Mouse (Mus musculus) intestine, embryonic 14.5 days (tissue): Measurements from ENCODE around the gene Tarsl2. TPM values are rescaled to one million over a fixed set of nuclear protein-coding genes. Genes with fewer than 3 reads are reported as not detected.

Source experiments
- ATAC-seq: fragments of 200-750 bp; cut with Nextera tagmentation; replicated peaks from 2 replicates; pipeline ENCODE4 v1.8.0; 2017; ENCODE audit warnings: low read depth, moderate number of reproducible peaks, moderate TSS enrichment, moderate library complexity; ENCODE audit not compliant: low FRiP score, low TSS enrichment
- DNase-seq: peaks from one replicate; pipeline ENCODE4 v3.0.0-alpha.2; 2018; ENCODE audit warnings: low spot score
- H3K27ac ChIP-seq: fragments of 300-500 bp; sonication (generic); 2 replicates; pipeline ENCODE4 v1.5.1; 2014; ENCODE audit warnings: low read depth, mild to moderate bottlenecking, control low read depth
- H3K27me3 ChIP-seq: fragments of 300-500 bp; sonication (generic); replicated peaks from 2 replicates; pipeline ENCODE4 v1.6.1; 2014; ENCODE audit warnings: low read length, control low read depth; ENCODE audit not compliant: control insufficient read depth, insufficient read depth
- H3K36me3 ChIP-seq: fragments of 300-500 bp; sonication (generic); 2 replicates; pipeline ENCODE4 v1.6.1; 2014; ENCODE audit warnings: low read length, control low read depth; ENCODE audit not compliant: control insufficient read depth, insufficient read depth
- H3K4me1 ChIP-seq: fragments of 300-500 bp; sonication (generic); replicated peaks from 2 replicates; pipeline ENCODE4 v1.6.1; 2014; ENCODE audit warnings: low read length, control low read depth, mixed read lengths; ENCODE audit not compliant: control insufficient read depth, insufficient read depth
- H3K4me2 ChIP-seq: fragments of 300-500 bp; sonication (generic); 2 replicates; pipeline ENCODE4 v1.6.1; 2014; ENCODE audit warnings: low read length
- H3K4me3 ChIP-seq: fragments of 300-500 bp; sonication (generic); 2 replicates; pipeline ENCODE4 v1.5.1; 2014; ENCODE audit warnings: low read depth, low read length, control low read depth, mixed read lengths
- H3K9ac ChIP-seq: fragments of 300-500 bp; sonication (generic); 2 replicates; pipeline ENCODE4 v1.6.1; 2014; ENCODE audit warnings: mild to moderate bottlenecking, low read length
- H3K9me3 ChIP-seq: fragments of 300-500 bp; sonication (generic); 2 replicates; pipeline ENCODE4 v1.6.1; 2016; ENCODE audit warnings: low read length, control low read depth; ENCODE audit not compliant: control insufficient read depth
- WGBS: fragments of 180-500 bp; shearing (Covaris S2); extraction: QIAGEN DNeasy Blood & Tissue Kit; methylation state at CpG from one replicate; pipeline ENCODE4 v1.1.7; 2014; 5-methylcytosine and 5-hydroxymethylcytosine counted together
- polyA plus RNA-seq: library from polyadenylated mRNA; unstranded; fragments of >200 nt; fragmentation: Nextera tagmentation; extraction: Ambion mirVana; gene quantifications from 2 replicates; pipeline ENCODE4 v1.2.1, GENCODE M21; 2014

Gene Tarsl2
- polyA plus RNA-seq, 1 experiment from 2014 or later = 8.5 TPM

- Histone ChIP-seq H3K4me1 (no peaks in the 10 kb centered on the region), H3K4me3 (no peak overlapping the region), H3K27ac (no peak overlapping the region), H3K4me2 (no peak overlapping the region), H3K9ac (no peak overlapping the region), H3K36me3 (no peaks in the 10 kb centered on the region), H3K27me3 (no peaks in the 10 kb centered on the region), H3K9me3 (no peaks in the 10 kb centered on the region)
- ATAC-seq (no peak), DNase-seq (no peak)
- WGBS = 87% methylated on average over 3 of the region's 3 CpGs
Observed at GRCm38 (mm10) chr7:65623330-65623729, 21.4 kb upstream of the Tarsl2 start.

DNA sequence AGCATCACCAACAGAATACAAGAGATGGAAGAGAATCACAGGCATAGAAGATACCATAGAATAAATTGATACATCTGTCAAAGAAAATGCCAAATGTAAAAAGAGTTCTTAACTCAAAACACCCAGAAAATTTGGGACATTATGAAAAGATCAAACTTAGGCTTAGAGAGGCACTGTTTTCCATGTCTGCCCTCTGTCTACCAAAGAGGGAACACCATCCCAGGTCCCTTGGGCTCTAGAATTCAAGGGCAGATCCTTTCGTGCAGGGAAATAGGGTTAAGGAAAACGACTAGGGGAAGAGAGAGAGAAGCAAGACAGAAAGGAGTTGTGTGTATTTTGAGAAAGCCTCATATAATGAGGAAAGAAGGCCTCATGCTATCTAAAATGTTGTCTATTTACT lies 19.2 kb upstream of the Tarsl2 start:
- Histone ChIP-seq H3K4me1 (no peaks in the 10 kb centered on the region), H3K9ac (no peak overlapping the region), H3K27me3 (no peaks in the 10 kb centered on the region), H3K9me3 (no peaks in the 10 kb centered on the region), H3K27ac (no peak overlapping the region), H3K36me3 (no peaks in the 10 kb centered on the region), H3K4me3 (no peak overlapping the region), H3K4me2 (no peak overlapping the region)
- no peak for DNase-seq
- 38% methylated on average over 2 of the region's 2 CpGs for WGBS
- ATAC-seq = no peak

- ATAC-seq = no peak
- no peak overlapping the region for H3K9ac ChIP-seq
- WGBS = 93% methylated on average over 1 of the region's 1 CpGs
- H3K4me2 ChIP-seq = no peak overlapping the region
- no peaks in the 10 kb centered on the region for H3K9me3 ChIP-seq
- no peaks in the 10 kb centered on the region for H3K4me1 ChIP-seq
- no peak for DNase-seq
- H3K36me3 ChIP-seq = no peaks in the 10 kb centered on the region
- no peaks in the 10 kb centered on the region for H3K27me3 ChIP-seq
- H3K27ac ChIP-seq = no peak overlapping the region
- no peak overlapping the region for H3K4me3 ChIP-seq
Observed at GRCm38 (mm10) chr7:65629846-65630245, 14.9 kb upstream of the Tarsl2 start.

GRCm38 (mm10) chr7:65630661-65631060 lies 14.0 kb upstream of the Tarsl2 start:
- H3K9ac ChIP-seq = no peak overlapping the region
- H3K27ac ChIP-seq = no peak overlapping the region
- no peaks in the 10 kb centered on the region for H3K4me1 ChIP-seq
- WGBS = 64% methylated on average over 5 of the region's 5 CpGs
- H3K9me3 ChIP-seq = no peaks in the 10 kb centered on the region
- no peak overlapping the region for H3K4me3 ChIP-seq
- H3K36me3 ChIP-seq = no peaks in the 10 kb centered on the region
- no peak for DNase-seq
- H3K27me3 ChIP-seq = no peaks in the 10 kb centered on the region
- H3K4me2 ChIP-seq = no peak overlapping the region
- ATAC-seq = no peak

DNA sequence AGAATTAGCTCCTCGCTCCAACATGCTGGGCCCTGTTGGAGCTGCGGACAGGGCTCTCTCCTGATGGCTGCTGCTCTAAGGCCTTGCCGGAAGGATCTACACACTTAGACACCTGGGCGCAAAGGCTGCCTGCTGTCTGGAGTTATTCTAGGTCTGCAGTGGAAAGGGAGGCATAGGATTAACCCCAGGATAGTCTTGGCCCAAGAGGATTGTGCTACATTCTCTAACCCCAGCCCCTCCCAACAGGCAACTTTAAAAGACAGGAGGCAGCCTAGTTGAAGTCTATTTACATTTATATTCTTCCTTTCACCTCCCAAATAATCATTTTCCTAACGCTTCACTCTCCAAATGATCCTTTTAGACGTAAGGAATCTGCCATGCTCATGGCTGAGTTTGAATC lies 8.9 kb upstream of the Tarsl2 start:
- whole genome bisulfite sequencing = 81% methylated on average over 6 of the region's 6 CpGs
- H3K27me3 ChIP-seq = no peaks in the 10 kb centered on the region
- H3K9ac ChIP-seq = no peak overlapping the region
- H3K9me3 ChIP-seq = no peaks in the 10 kb centered on the region
- ATAC-seq (no peak), DNase-seq (no peak)
- no peak overlapping the region for H3K27ac ChIP-seq
- no peaks in the 10 kb centered on the region for H3K36me3 ChIP-seq
- no peak overlapping the region for H3K4me3 ChIP-seq
- no peak overlapping the region for H3K4me2 ChIP-seq
- no peaks in the 10 kb centered on the region for H3K4me1 ChIP-seq

GRCm38 (mm10) chr7:65636356-65636880 lies 8.3 kb upstream of the Tarsl2 start:
- H3K36me3 ChIP-seq = no peaks in the 10 kb centered on the region
- H3K4me3 ChIP-seq = no peak overlapping the region
- WGBS = 72% methylated on average over 7 of the region's 7 CpGs
- H3K9ac ChIP-seq = no peak overlapping the region
- no peaks in the 10 kb centered on the region for H3K4me1 ChIP-seq
- H3K9me3 ChIP-seq = no peaks in the 10 kb centered on the region
- no peak overlapping the region for H3K4me2 ChIP-seq
- ATAC-seq (no peak), DNase-seq (no peak)
- no peaks in the 10 kb centered on the region for H3K27me3 ChIP-seq
- H3K27ac ChIP-seq = no peak overlapping the region

- Histone ChIP-seq H3K27me3 (peaks cover 8% of the 10 kb centered on the region; the same call in 1 of the 2 replicates), H3K9ac (no peak overlapping the region), H3K36me3 (no peaks in the 10 kb centered on the region), H3K4me3 (no peak overlapping the region), H3K27ac (no peak overlapping the region), H3K9me3 (no peaks in the 10 kb centered on the region), H3K4me1 (no peaks in the 10 kb centered on the region), H3K4me2 (no peak overlapping the region)
- 68% methylated on average over 7 of the region's 7 CpGs for WGBS
- DNase-seq (no peak), ATAC-seq (no peak)
Observed at GRCm38 (mm10) chr7:65638170-65638770, 6.4 kb upstream of the Tarsl2 start.

GRCm38 (mm10) chr7:65639821-65640382 lies 4.8 kb upstream of the Tarsl2 start:
- Histone ChIP-seq H3K9ac (no peak overlapping the region), H3K4me2 (no peak overlapping the region), H3K4me1 (no peaks in the 10 kb centered on the region), H3K27ac (no peak overlapping the region), H3K9me3 (no peaks in the 10 kb centered on the region), H3K4me3 (no peak overlapping the region), H3K36me3 (no peaks in the 10 kb centered on the region), H3K27me3 (peaks cover 10% of the 10 kb centered on the region; the same call in 1 of the 2 replicates)
- ATAC-seq (no peak), DNase-seq (no peak)
- WGBS = 78% methylated on average over 6 of the region's 6 CpGs

- no peak overlapping the region for H3K27ac ChIP-seq
- WGBS = 77% methylated on average over 6 of the region's 6 CpGs
- no peak overlapping the region for H3K4me3 ChIP-seq
- H3K4me2 ChIP-seq = no peak overlapping the region
- no peaks in the 10 kb centered on the region for H3K9me3 ChIP-seq
- DNase-seq (peak; percentile 21), ATAC-seq (no peak)
- no peaks in the 10 kb centered on the region for H3K4me1 ChIP-seq
- H3K27me3 ChIP-seq = peaks cover 10% of the 10 kb centered on the region; the same call in 1 of the 2 replicates
- H3K36me3 ChIP-seq = no peaks in the 10 kb centered on the region
- no peak overlapping the region for H3K9ac ChIP-seq
Observed at GRCm38 (mm10) chr7:65640672-65641071, 4.0 kb upstream of the Tarsl2 start.
